Mouse (Mus musculus) urinary bladder, postnatal 25 days (tissue): ENCODE results near the gene Zfp963.
A peak's percentile ranks its signal among the peaks of the same experiment; 100 is the strongest.
"Not testable (repeated sequence)": the region's sequence is repeated elsewhere in the genome, so short reads cannot be mapped to it uniquely, and the experiment has no call there.

Source experiments
- DNase-seq: peaks from one replicate; pipeline ENCODE4 v3.0.0; 2022; ENCODE audit warnings: low spot score

Gene Zfp963

GRCm38 (mm10) chr8:69740763-69741162 lies 9.0 kb downstream of the Zfp963 start:
- no peak for DNase-seq

- no peak for DNase-seq
Observed at GRCm38 (mm10) chr8:69735495-69735894, 14.3 kb downstream of the Zfp963 start.

- DNase-seq: no peak
Observed at GRCm38 (mm10) chr8:69717232-69717580, 32.6 kb downstream of the Zfp963 start.

- peak; percentile 86 for DNase-seq
Observed at GRCm38 (mm10) chr8:69716403-69717231, 33.2 kb downstream of the Zfp963 start.

GRCm38 (mm10) chr8:69715366-69715765 lies 34.4 kb downstream of the Zfp963 start:
- DNase-seq: no peak

- DNase-seq: no peak
Observed at GRCm38 (mm10) chr8:69713516-69713915, 36.3 kb downstream of the Zfp963 start.

GRCm38 (mm10) chr8:69710624-69711023 lies 39.1 kb downstream of the Zfp963 start, which contains the start of gene Zfp869:
Gene Zfp869, minus strand, starts transcription at chr8:69710724.
- not testable (repeated sequence) for DNase-seq

- DNase-seq: no peak
Observed at GRCm38 (mm10) chr8:69701810-69702209, 48.0 kb downstream of the Zfp963 start.
